Mouse (Mus musculus) neural tube, embryonic 15.5 days (tissue): ENCODE measurements at regions not wholly inside any gene's neighbourhood (a gene's known extent, or its start where the extent isn't known, plus 50 kb on each side); places are given as distances from the start of the nearest gene placed in this dataset.

Source experiments
- ATAC-seq: fragments of 200-750 bp; cut with Nextera tagmentation; 2 replicates; pipeline ENCODE4 v1.8.0; 2017; ENCODE audit warnings: mild to moderate bottlenecking, moderate TSS enrichment, moderate library complexity; ENCODE audit not compliant: low FRiP score
- H3K27ac ChIP-seq: fragments of 300-500 bp; sonication (generic); replicated peaks from 2 replicates; pipeline ENCODE4 v1.5.1; 2015; ENCODE audit warnings: mild to moderate bottlenecking, inconsistent platforms
- H3K27me3 ChIP-seq: fragments of 300-500 bp; sonication (generic); replicated peaks from 2 replicates; pipeline ENCODE4 v1.6.1; 2015; ENCODE audit warnings: inconsistent platforms
- H3K36me3 ChIP-seq: fragments of 300-500 bp; sonication (generic); 2 replicates; pipeline ENCODE4 v1.6.1; 2015; ENCODE audit warnings: inconsistent platforms
- H3K4me1 ChIP-seq: fragments of 300-500 bp; sonication (generic); 2 replicates; pipeline ENCODE4 v1.6.1; 2015; ENCODE audit warnings: inconsistent platforms
- H3K4me2 ChIP-seq: fragments of 300-500 bp; sonication (generic); 2 replicates; pipeline ENCODE4 v1.6.1; 2015; ENCODE audit warnings: inconsistent platforms, mild to moderate bottlenecking, moderate library complexity
- H3K4me3 ChIP-seq: fragments of 300-500 bp; sonication (generic); replicated peaks from 2 replicates; pipeline ENCODE4 v1.5.1; 2015; ENCODE audit warnings: mild to moderate bottlenecking, inconsistent platforms
- H3K9ac ChIP-seq: fragments of 300-500 bp; sonication (generic); replicated peaks from 2 replicates; pipeline ENCODE4 v1.6.1; 2015; ENCODE audit warnings: mild to moderate bottlenecking, inconsistent platforms
- H3K9me3 ChIP-seq: fragments of 300-500 bp; sonication (generic); replicated peaks from 2 replicates; pipeline ENCODE4 v1.6.1; 2016; ENCODE audit warnings: inconsistent platforms
- WGBS: fragments of 180-500 bp; shearing (Covaris S2); methylation state at CpG from one replicate; pipeline ENCODE4 v1.1.7; 2015; ENCODE audit warnings: mixed read lengths; 5-methylcytosine and 5-hydroxymethylcytosine counted together

GRCm38 (mm10) chr1:72939948-72940347 is 65.3 kb upstream of the Igfbp5 start:
- H3K4me2 ChIP-seq, result no peak overlapping the region
- 97% methylated on average over 1 of the region's 1 CpGs for WGBS

GRCm38 (mm10) chr1:72936681-72937465 is 62.2 kb upstream of the Igfbp5 start:
- H3K4me3 ChIP-seq, result no peak overlapping the region
- H3K4me2 ChIP-seq, result no peak overlapping the region
- H3K9ac ChIP-seq, result no peak overlapping the region
- no peaks in the 10 kb centered on the region for H3K36me3 ChIP-seq
- no peak for ATAC-seq
- no peak overlapping the region for H3K27ac ChIP-seq
- H3K27me3 ChIP-seq, result no peaks in the 10 kb centered on the region
- no peaks in the 10 kb centered on the region for H3K4me1 ChIP-seq
- 88% methylated on average over 5 of the region's 5 CpGs for WGBS
- H3K9me3 ChIP-seq, result no peaks in the 10 kb centered on the region

More at GRCm38 (mm10) chr1:72939948-72940347, 65.3 kb upstream of the Igfbp5 start:
- no peaks in the 10 kb centered on the region for H3K36me3 ChIP-seq
- no peak overlapping the region for H3K4me3 ChIP-seq
- H3K9ac ChIP-seq, result no peak overlapping the region
- H3K27ac ChIP-seq, result no peak overlapping the region
- H3K27me3 ChIP-seq, result no peaks in the 10 kb centered on the region
- H3K4me1 ChIP-seq, result peaks cover under 1% of the 10 kb centered on the region; the same call in 1 of the 2 replicates
- no peak for ATAC-seq
- H3K9me3 ChIP-seq, result no peaks in the 10 kb centered on the region

- Histone ChIP-seq H3K36me3 (no peaks in the 10 kb centered on the region), H3K4me2 (no peak overlapping the region), H3K9ac (no peak overlapping the region), H3K9me3 (no peaks in the 10 kb centered on the region), H3K4me1 (no peaks in the 10 kb centered on the region), H3K4me3 (no peak overlapping the region), H3K27ac (no peak overlapping the region), H3K27me3 (no peaks in the 10 kb centered on the region)
- no peak for ATAC-seq
- 55% methylated on average over 5 of the region's 5 CpGs for WGBS
Measured at GRCm38 (mm10) chr1:72936231-72936630, 61.5 kb upstream of the Igfbp5 start.

GRCm38 (mm10) chr1:72935084-72935483 is 60.4 kb upstream of the Igfbp5 start:
- Histone ChIP-seq H3K9ac (no peak overlapping the region), H3K4me2 (no peak overlapping the region), H3K27me3 (no peaks in the 10 kb centered on the region), H3K4me3 (no peak overlapping the region), H3K27ac (no peak overlapping the region), H3K36me3 (no peaks in the 10 kb centered on the region), H3K4me1 (no peaks in the 10 kb centered on the region), H3K9me3 (no peaks in the 10 kb centered on the region)
- 86% methylated on average over 4 of the region's 4 CpGs for WGBS
- no peak for ATAC-seq

GRCm38 (mm10) chr1:72929774-72930173 is 55.1 kb upstream of the Igfbp5 start:
- H3K36me3 ChIP-seq, result no peaks in the 10 kb centered on the region
- no peak for ATAC-seq

More at GRCm38 (mm10) chr1:72929774-72930173, 55.1 kb upstream of the Igfbp5 start:
- H3K27ac ChIP-seq, result no peak overlapping the region
- H3K27me3 ChIP-seq, result no peaks in the 10 kb centered on the region
- H3K9ac ChIP-seq, result no peak overlapping the region
- 85% methylated on average over 4 of the region's 4 CpGs for WGBS
- no peaks in the 10 kb centered on the region for H3K9me3 ChIP-seq
- no peaks in the 10 kb centered on the region for H3K4me1 ChIP-seq
- no peak overlapping the region for H3K4me3 ChIP-seq
- no peak overlapping the region for H3K4me2 ChIP-seq
